Mouse (Mus musculus) hindbrain, postnatal 0 days (tissue): ENCODE results near the gene Rassf3. TPM values are rescaled to one million over a fixed set of nuclear protein-coding genes. Genes with fewer than 3 reads are reported as not detected.

Source experiments
- ATAC-seq: fragments of 200-750 bp; cut with Nextera tagmentation; 2 replicates; pipeline ENCODE4 v1.8.0; 2017; ENCODE audit warnings: mild to moderate bottlenecking, moderate TSS enrichment, moderate library complexity
- DNase-seq: peaks from one replicate; pipeline ENCODE4 v3.0.0-alpha.2; 2015; ENCODE audit warnings: low spot score
- H3K27ac ChIP-seq: fragments of 300-500 bp; sonication (generic); 2 replicates; pipeline ENCODE4 v1.5.1; 2014; ENCODE audit warnings: mild to moderate bottlenecking
- H3K27me3 ChIP-seq: fragments of 300-500 bp; sonication (generic); 2 replicates; pipeline ENCODE4 v1.6.1; 2014; ENCODE audit warnings: low read length, mixed read lengths; ENCODE audit not compliant: insufficient read depth
- H3K36me3 ChIP-seq: fragments of 300-500 bp; sonication (generic); 2 replicates; pipeline ENCODE4 v1.6.1; 2014; ENCODE audit warnings: low read length, mixed read lengths; ENCODE audit not compliant: insufficient read depth
- H3K4me1 ChIP-seq: fragments of 300-500 bp; sonication (generic); 2 replicates; pipeline ENCODE4 v1.6.1; 2014; ENCODE audit warnings: antibody characterized with exemption, low read length, mixed read lengths; ENCODE audit not compliant: insufficient read depth
- H3K4me2 ChIP-seq: fragments of 300-500 bp; sonication (generic); 2 replicates; pipeline ENCODE4 v1.6.1; 2014; ENCODE audit warnings: low read depth, mild to moderate bottlenecking, low read length, moderate library complexity, mixed read lengths
- H3K4me3 ChIP-seq: fragments of 300-500 bp; sonication (generic); 2 replicates; pipeline ENCODE4 v1.5.1; 2014; ENCODE audit warnings: low read length
- H3K9ac ChIP-seq: fragments of 300-500 bp; sonication (generic); replicated peaks from 2 replicates; pipeline ENCODE4 v1.6.1; 2014; ENCODE audit warnings: mild to moderate bottlenecking, low read length, moderate library complexity, mixed read lengths
- H3K9me3 ChIP-seq: fragments of 300-500 bp; sonication (generic); 2 replicates; pipeline ENCODE4 v1.6.1; 2016; ENCODE audit warnings: low read length, mixed read lengths
- CTCF ChIP-seq: IDR thresholded peaks from 2 replicates; pipeline ENCODE4 v1.5.1; 2016; ENCODE audit warnings: antibody characterized with exemption, control low read depth, low read depth
- WGBS: fragments of 180-500 bp; shearing (Covaris S2); extraction: QIAGEN DNeasy Blood & Tissue Kit; methylation state at CpG from one replicate; pipeline ENCODE4 v1.1.7; 2014; 5-methylcytosine and 5-hydroxymethylcytosine counted together
- polyA plus RNA-seq: library from polyadenylated mRNA; unstranded; fragments of >200 nt; fragmentation: Nextera tagmentation; extraction: Ambion mirVana; gene quantifications from 2 replicates; pipeline ENCODE4 v1.2.1, GENCODE M21; 2015
- total RNA-seq: library from RNA; depleted of rRNA; stranded (reverse); fragments of >200 nt; gene quantifications from 2 replicates; pipeline ENCODE4 v1.2.3, GENCODE M21; 2014

Rassf3 gene
- total and polyA plus RNA-seq, 2 experiments from 2014 or later = 6.0 to 7.4 TPM

- Histone ChIP-seq H3K27me3 (no peaks in the 10 kb centered on the region), H3K4me1 (0 out of 2 replicates have a peak, but pooled peaks cover 7% of the 10 kb centered on the region), H3K36me3 (no peaks in the 10 kb centered on the region), H3K4me3 (no peak overlapping the region), H3K4me2 (no peak overlapping the region), H3K9ac (no peak overlapping the region), H3K9me3 (no peaks in the 10 kb centered on the region), H3K27ac (no peak overlapping the region)
- DNase-seq (no peak), ATAC-seq (no peak)
- 96% methylated on average over 3 of the region's 3 CpGs for WGBS
- no peak for TF ChIP-seq CTCF
Measured at GRCm38 (mm10) chr10:121455517-121455916, 20.6 kb downstream of the Rassf3 start.

- Histone ChIP-seq H3K4me3 (no peak overlapping the region), H3K9ac (no peak overlapping the region), H3K9me3 (no peaks in the 10 kb centered on the region), H3K4me1 (0 out of 2 replicates have a peak, but pooled peaks cover 7% of the 10 kb centered on the region), H3K4me2 (no peak overlapping the region), H3K27ac (no peak overlapping the region), H3K27me3 (no peaks in the 10 kb centered on the region), H3K36me3 (no peaks in the 10 kb centered on the region)
- 83% methylated on average over 6 of the region's 6 CpGs for WGBS
- DNase-seq = no peak
- no peak for TF ChIP-seq CTCF
- no peak for ATAC-seq
Measured at GRCm38 (mm10) chr10:121454708-121455475, 21.3 kb downstream of the Rassf3 start.

- 86% methylated on average over 8 of the region's 8 CpGs for WGBS
- DNase-seq (no peak), ATAC-seq (no peak)
- Histone ChIP-seq H3K27ac (no peak overlapping the region), H3K4me2 (no peak overlapping the region), H3K9ac (no peak overlapping the region), H3K27me3 (no peaks in the 10 kb centered on the region), H3K4me1 (0 out of 2 replicates have a peak, but pooled peaks cover 7% of the 10 kb centered on the region), H3K4me3 (no peak overlapping the region), H3K9me3 (no peaks in the 10 kb centered on the region), H3K36me3 (no peaks in the 10 kb centered on the region)
- no peak for TF ChIP-seq CTCF
Measured at GRCm38 (mm10) chr10:121454033-121454432, 22.1 kb downstream of the Rassf3 start.

- 84% methylated on average over 8 of the region's 8 CpGs for WGBS
- H3K9ac ChIP-seq = no peak overlapping the region
- no peaks in the 10 kb centered on the region for H3K36me3 ChIP-seq
- no peak overlapping the region for H3K4me3 ChIP-seq
- no peak overlapping the region for H3K27ac ChIP-seq
- no peaks in the 10 kb centered on the region for H3K9me3 ChIP-seq
- ATAC-seq = no peak
- H3K4me2 ChIP-seq = no peak overlapping the region
- DNase-seq = no peak
- H3K4me1 ChIP-seq = no peaks in the 10 kb centered on the region
- no peaks in the 10 kb centered on the region for H3K27me3 ChIP-seq
- TF ChIP-seq CTCF = no peak
Measured at GRCm38 (mm10) chr10:121445808-121446207, 30.3 kb downstream of the Rassf3 start.

- H3K9me3 ChIP-seq = no peaks in the 10 kb centered on the region
- H3K27me3 ChIP-seq = no peaks in the 10 kb centered on the region
- H3K4me2 ChIP-seq = no peak overlapping the region
- H3K27ac ChIP-seq = no peak overlapping the region
- H3K4me1 ChIP-seq = no peaks in the 10 kb centered on the region
- no peak overlapping the region for H3K4me3 ChIP-seq
- no peak overlapping the region for H3K9ac ChIP-seq
- TF ChIP-seq CTCF = no peak
- WGBS = 89% methylated on average over 7 of the region's 7 CpGs
- DNase-seq (no peak), ATAC-seq (no peak)
- no peaks in the 10 kb centered on the region for H3K36me3 ChIP-seq
Measured at GRCm38 (mm10) chr10:121444198-121444597, 31.9 kb downstream of the Rassf3 start.

- no peak overlapping the region for H3K9ac ChIP-seq
- no peaks in the 10 kb centered on the region for H3K4me1 ChIP-seq
- H3K4me2 ChIP-seq = no peak overlapping the region
- H3K9me3 ChIP-seq = no peaks in the 10 kb centered on the region
- ATAC-seq (no peak), DNase-seq (no peak)
- TF ChIP-seq CTCF = no peak
- no peaks in the 10 kb centered on the region for H3K27me3 ChIP-seq
- H3K27ac ChIP-seq = no peak overlapping the region
- WGBS = 86% methylated on average over 9 of the region's 9 CpGs
- no peak overlapping the region for H3K4me3 ChIP-seq
- no peaks in the 10 kb centered on the region for H3K36me3 ChIP-seq
Measured at GRCm38 (mm10) chr10:121443791-121444190, 32.4 kb downstream of the Rassf3 start.

- H3K36me3 ChIP-seq = no peaks in the 10 kb centered on the region
- H3K4me1 ChIP-seq = no peaks in the 10 kb centered on the region
- 87% methylated on average over 12 of the region's 12 CpGs for WGBS
- H3K9ac ChIP-seq = no peak overlapping the region
- no peak overlapping the region for H3K4me3 ChIP-seq
- DNase-seq = no peak
- H3K4me2 ChIP-seq = no peak overlapping the region
- no peaks in the 10 kb centered on the region for H3K9me3 ChIP-seq
- H3K27ac ChIP-seq = no peak overlapping the region
- no peaks in the 10 kb centered on the region for H3K27me3 ChIP-seq
- ATAC-seq = no peak
- no peak for TF ChIP-seq CTCF
Measured at GRCm38 (mm10) chr10:121439310-121439731, 36.8 kb downstream of the Rassf3 start.
